Mouse (Mus musculus) 3T3-L1 (cell line): ENCODE data around the gene Prickle4.

Source experiments
- DNase-seq: peaks from one replicate; pipeline ENCODE4 v3.0.0-alpha.2; 2015; ENCODE audit warnings: low read depth, low spot score

Prickle4 gene

GRCm38 (mm10) chr17:47706196-47706595 is 11.7 kb upstream of the Prickle4 start:
- DNase-seq, result no peak

- DNase-seq, result no peak
Measured at GRCm38 (mm10) chr17:47704692-47705091, 10.2 kb upstream of the Prickle4 start.

- DNase-seq, result no peak
Measured at GRCm38 (mm10) chr17:47703556-47703955, 9.0 kb upstream of the Prickle4 start.

- DNase-seq, result no peak
Measured at GRCm38 (mm10) chr17:47702548-47703345, 8.2 kb upstream of the Prickle4 start.

- no peak for DNase-seq
Measured at GRCm38 (mm10) chr17:47701793-47702192, 7.3 kb upstream of the Prickle4 start.

GRCm38 (mm10) chr17:47699055-47699454 is 4.5 kb upstream of the Prickle4 start:
- no peak for DNase-seq

GRCm38 (mm10) chr17:47698156-47698555 is 3.6 kb upstream of the Prickle4 start:
- DNase-seq, result no peak

GRCm38 (mm10) chr17:47695337-47695710 is 788 bp upstream of the Prickle4 start:
- peak; percentile 38 for DNase-seq

GRCm38 (mm10) chr17:47694442-47694502 is 264 bp downstream of the Prickle4 start, which contains the start of gene Gm21981:
Gene Gm21981, minus strand, starts transcription at chr17:47694455.
- no peak for DNase-seq

- DNase-seq, result no peak
Measured at GRCm38 (mm10) chr17:47693671-47694441, 680 bp downstream of the Prickle4 start.

- no peak for DNase-seq
Measured at GRCm38 (mm10) chr17:47691650-47692049, 2.9 kb downstream of the Prickle4 start.

GRCm38 (mm10) chr17:47689894-47690293 is 4.6 kb downstream of the Prickle4 start:
- DNase-seq, result no peak

- peak; percentile 54 for DNase-seq
Measured at GRCm38 (mm10) chr17:47688608-47689575, 5.6 kb downstream of the Prickle4 start, which contains the start of gene Frs3. Gene Frs3, plus strand, starts transcription at chr17:47689030.

- no peak for DNase-seq
Measured at GRCm38 (mm10) chr17:47688344-47688607, 6.3 kb downstream of the Prickle4 start, which contains the start of gene Tomm6. Gene Tomm6, minus strand, starts transcription at chr17:47688386.

- DNase-seq, result peak; percentile 98
Measured at GRCm38 (mm10) chr17:47687409-47688343, 6.9 kb downstream of the Prickle4 start.

GRCm38 (mm10) chr17:47682836-47683235 is 11.7 kb downstream of the Prickle4 start:
- DNase-seq, result no peak

- DNase-seq, result no peak
Measured at GRCm38 (mm10) chr17:47678702-47679101, 15.8 kb downstream of the Prickle4 start.

- no peak for DNase-seq
Measured at GRCm38 (mm10) chr17:47678238-47678637, 16.3 kb downstream of the Prickle4 start.

GRCm38 (mm10) chr17:47676581-47676980 is 18.0 kb downstream of the Prickle4 start:
- DNase-seq, result peak; percentile 85

GRCm38 (mm10) chr17:47672311-47673111 is 22.0 kb downstream of the Prickle4 start:
- DNase-seq, result no peak

- no peak for DNase-seq
Measured at GRCm38 (mm10) chr17:47671988-47672310, 22.6 kb downstream of the Prickle4 start.
